Mouse (Mus musculus) kidney, adult 2 months (tissue): ENCODE results near the gene Gm6169.
"Not testable (repeated sequence)": the region's sequence is repeated elsewhere in the genome, so short reads cannot be mapped to it uniquely, and the experiment has no call there.

Experiments used
- CTCF ChIP-seq: fragments of 200-500 bp; conservative IDR thresholded peaks from 2 replicates; pipeline ENCODE4 v1.5.1; 2011; ENCODE audit warnings: low read depth, mild to moderate bottlenecking, control low read depth, low read length, moderate library complexity, mixed read lengths; ENCODE audit not compliant: insufficient read depth, insufficient read length
- POLR2A ChIP-seq: fragments of 200-500 bp; IDR thresholded peaks from one replicate; pipeline ENCODE4 v1.6.1; 2011; ENCODE audit warnings: low read depth, low read length, control low read depth

GRCm38 (mm10) chr13:97130413-97130812 lies 31.4 kb upstream of the Gm6169 start:
- not testable (repeated sequence) for TF ChIP-seq CTCF, POLR2A
